Comparison of ENCODE assay signal across 12 mouse cellular contexts in the genomic region with DNA sequence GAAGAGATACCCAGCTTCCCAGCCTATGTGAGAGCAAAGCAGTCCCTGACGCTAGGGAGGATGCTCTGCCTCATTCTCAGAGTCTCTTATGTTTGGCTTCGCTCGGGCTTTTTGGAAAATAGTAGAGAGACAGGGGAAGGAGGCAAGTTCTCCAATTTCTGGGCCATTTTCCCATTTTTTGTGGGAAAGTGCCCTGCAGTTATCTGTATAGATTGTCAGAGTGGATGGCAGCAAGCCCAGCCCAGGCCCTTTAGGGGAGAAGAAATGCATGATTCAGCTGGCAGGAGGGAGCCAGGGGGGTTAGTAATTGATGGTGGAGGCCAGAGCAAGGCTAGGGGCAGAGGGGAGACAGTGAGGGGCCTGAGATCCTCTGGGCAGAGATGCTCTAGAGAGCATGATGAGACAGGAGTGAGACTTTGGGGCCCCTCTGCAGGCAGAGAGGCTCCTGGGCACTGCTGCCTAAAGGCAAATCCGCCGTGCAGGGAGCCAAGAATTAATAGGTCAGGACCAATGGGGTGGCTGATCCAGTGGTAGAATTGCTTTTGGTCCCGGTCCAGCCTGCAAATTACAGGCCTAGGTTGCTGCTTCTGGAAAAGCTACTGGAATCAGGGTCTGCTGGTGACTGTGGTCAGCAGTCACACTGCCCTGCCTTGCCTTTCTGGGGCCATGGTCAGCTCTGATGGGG. TPM values are rescaled to one million over a fixed set of nuclear protein-coding genes. Genes with fewer than 3 reads are reported as not detected.
DNase-seq lines count a peak whose midpoint lies in the region; ATAC-seq and TF ChIP-seq lines count a peak whose summit lies in the region.
"Had no signal": no experiment of that assay in that cellular context is flagged by ENCODE, and none has a peak within 500 bp of the region (broad histone marks: within the 10 kb centered on the region; RNA-seq: fewer than 3 reads in every experiment).

No protein-coding gene starts in this region.

- WGBS in hindbrain, embryonic 13.5 days: 71% methylated on average over 6 of the region's 6 CpGs
- WGBS in hindbrain, embryonic 11.5 days: 87% methylated on average over 6 of the region's 6 CpGs
- 63% methylated on average over 6 of the region's 6 CpGs for WGBS in stomach, embryonic 16.5 days
- 57% methylated on average over 6 of the region's 6 CpGs for WGBS in stomach, postnatal 0 days

- H3K27ac ChIP-seq in hindbrain, embryonic 13.5 days: peak overlapping the region; percentile 23; the same call in 1 of the 2 replicates
- no peak overlapping the region for H3K27ac ChIP-seq in hindbrain, embryonic 11.5 days (ENCODE audit: low read depth, low read length)
- 0 out of 2 replicates have a peak overlapping the region, but pooled peaks have one; percentile 17 for H3K27ac ChIP-seq in stomach, embryonic 16.5 days (ENCODE audit: low read length)
- H3K27ac ChIP-seq in stomach, postnatal 0 days (replicated peaks): no peak overlapping the region

- no peak for TF ChIP-seq EP300 in stomach, postnatal 0 days (optimal IDR thresholded peaks at IDR 0.05)

- ATAC-seq in hindbrain, embryonic 13.5 days (ENCODE audit: low FRiP score): no peak
- ATAC-seq in hindbrain, embryonic 11.5 days (ENCODE audit: low FRiP score): no peak
- no peak for ATAC-seq in stomach, embryonic 16.5 days (ENCODE audit: insufficient read depth, low FRiP score)
- no peak for ATAC-seq in stomach, postnatal 0 days (ENCODE audit: low FRiP score, low TSS enrichment)
- ATAC-seq: inflammation-experienced regulatory T-cells, adult 6 months had no signal

- H3K9me3 ChIP-seq in hindbrain, embryonic 13.5 days: no peaks in the 10 kb centered on the region
- no peaks in the 10 kb centered on the region for H3K9me3 ChIP-seq in hindbrain, embryonic 11.5 days (ENCODE audit: control insufficient read depth, low read length)
- H3K9me3 ChIP-seq in stomach, embryonic 16.5 days (replicated peaks; ENCODE audit: control insufficient read depth, low read length): no peaks in the 10 kb centered on the region
- H3K9me3 ChIP-seq in stomach, postnatal 0 days (ENCODE audit: control insufficient read depth, low read length): no peaks in the 10 kb centered on the region

- H3K4me3 ChIP-seq in hindbrain, embryonic 13.5 days: no peak overlapping the region
- H3K4me3 ChIP-seq in hindbrain, embryonic 11.5 days (ENCODE audit: low read depth, low read length): no peak overlapping the region
- no peak overlapping the region for H3K4me3 ChIP-seq in stomach, embryonic 16.5 days (replicated peaks; ENCODE audit: low read length)
- no peak overlapping the region for H3K4me3 ChIP-seq in stomach, postnatal 0 days (ENCODE audit: low read depth, low read length)

- H3K36me3 ChIP-seq in hindbrain, embryonic 13.5 days: no peaks in the 10 kb centered on the region
- no peaks in the 10 kb centered on the region for H3K36me3 ChIP-seq in hindbrain, embryonic 11.5 days (ENCODE audit: control insufficient read depth, insufficient read depth, low read length)
- H3K36me3 ChIP-seq in stomach, embryonic 16.5 days (ENCODE audit: control insufficient read depth, insufficient read depth, low read length): no peaks in the 10 kb centered on the region
- no peaks in the 10 kb centered on the region for H3K36me3 ChIP-seq in stomach, postnatal 0 days (ENCODE audit: control insufficient read depth, insufficient read depth, low read length)

- no peaks in the 10 kb centered on the region for H3K27me3 ChIP-seq in hindbrain, embryonic 13.5 days
- no peaks in the 10 kb centered on the region for H3K27me3 ChIP-seq in hindbrain, embryonic 11.5 days (ENCODE audit: control insufficient read depth, insufficient read depth, low read length)
- H3K27me3 ChIP-seq in stomach, embryonic 16.5 days (ENCODE audit: control insufficient read depth, insufficient read depth, low read length): no peaks in the 10 kb centered on the region
- H3K27me3 ChIP-seq in stomach, postnatal 0 days (ENCODE audit: control insufficient read depth, insufficient read depth, low read length): no peaks in the 10 kb centered on the region

- no peak for DNase-seq in hindbrain, embryonic 11.5 days (ENCODE audit: low spot score)
- no peak for DNase-seq in stomach, postnatal 0 days (ENCODE audit: low spot score)
- DNase-seq in fibroblast of lung, adult 2 months (ENCODE audit: low read depth): peak; percentile 77
- no peak for DNase-seq in kidney, adult 11 months
- DNase-seq in heart, adult 9 months (ENCODE audit: low spot score in 2 of 2): no peak
- DNase-seq: cerebellum, adult 9-11 months; lung, postnatal 4 days; thymus, adult 18-20 months had no signal

- no peak overlapping the region for H3K9ac ChIP-seq in hindbrain, embryonic 13.5 days
- no peak overlapping the region for H3K9ac ChIP-seq in hindbrain, embryonic 11.5 days (ENCODE audit: low read depth, low read length)
- H3K9ac ChIP-seq in stomach, embryonic 16.5 days (ENCODE audit: low read length): no peak overlapping the region
- no peak overlapping the region for H3K9ac ChIP-seq in stomach, postnatal 0 days (ENCODE audit: low read length)

- H3K4me2 ChIP-seq in hindbrain, embryonic 13.5 days: no peak overlapping the region
- no peak overlapping the region for H3K4me2 ChIP-seq in hindbrain, embryonic 11.5 days (replicated peaks; ENCODE audit: low read depth, low read length)
- H3K4me2 ChIP-seq in stomach, embryonic 16.5 days (ENCODE audit: low read depth, low read length): no peak overlapping the region
- H3K4me2 ChIP-seq in stomach, postnatal 0 days (replicated peaks; ENCODE audit: low read depth): no peak overlapping the region
- H3K4me2 ChIP-seq: heart, embryonic 11.5 days had no signal

- TF ChIP-seq CTCF in stomach, postnatal 0 days (IDR thresholded peaks at IDR 0.05; ENCODE audit: low read depth): no peak

- peaks cover 21% of the 10 kb centered on the region for H3K4me1 ChIP-seq in hindbrain, embryonic 13.5 days (replicated peaks)
- H3K4me1 ChIP-seq in hindbrain, embryonic 11.5 days (replicated peaks; ENCODE audit: control insufficient read depth, insufficient read depth, low read length): no peaks in the 10 kb centered on the region
- peaks cover 11% of the 10 kb centered on the region for H3K4me1 ChIP-seq in stomach, embryonic 16.5 days (ENCODE audit: control insufficient read depth, insufficient read depth, low read length)
- H3K4me1 ChIP-seq in stomach, postnatal 0 days (replicated peaks; ENCODE audit: control insufficient read depth, insufficient read depth): no peaks in the 10 kb centered on the region; the same call in 1 of the 2 replicates

RNA-seq across cellular contexts. Expression of a gene that starts 31.8 kb away (rescaled TPM):
- polyA plus RNA-seq in hindbrain, embryonic 13.5 days (2015; fragmentation: Nextera tagmentation; extraction: Ambion mirVana): 1.7 and 2.0 TPM in 2 replicates
- 2.9 and 3.0 TPM in 2 replicates for polyA plus RNA-seq in hindbrain, embryonic 11.5 days (2014; fragmentation: Nextera tagmentation; extraction: Ambion mirVana)
- polyA plus RNA-seq in stomach, embryonic 16.5 days (2015; fragmentation: Nextera tagmentation; extraction: Ambion mirVana): 1.6 and 1.7 TPM in 2 replicates
- 0.29 and 0.30 TPM in 2 replicates for polyA plus RNA-seq in stomach, postnatal 0 days (2015; fragmentation: Nextera tagmentation; extraction: Ambion mirVana)

Comparison
In these comparisons a context has a peak if more than half of its experiments do, and no peak if none do; other contexts are left out.
1. H3K27ac ChIP-seq: peak in hindbrain, embryonic 13.5 days (single experiment) and stomach, embryonic 16.5 days (single experiment); none in hindbrain, embryonic 11.5 days (single experiment) and stomach, postnatal 0 days (single experiment).